Mouse (Mus musculus): ENCODE data around the gene Gm49325. TPM values are rescaled to one million over a fixed set of nuclear protein-coding genes. Genes with fewer than 3 reads are reported as not detected.

Gm49325 gene
- polyA plus RNA-seq, 1 experiment from 2014 or later = 7.1 TPM

GRCm38 (mm10) chr10:77590812-77591211, 15.2 kb upstream of the Gm49325 start:
- no peaks in the 10 kb centered on the region for H3K27me3 ChIP-seq
- no peak overlapping the region for H3K4me3 ChIP-seq
- no peak overlapping the region for H3K27ac ChIP-seq
- peaks cover 87% of the 10 kb centered on the region for H3K36me3 ChIP-seq
- 41% methylated on average over 6 of the region's 6 CpGs for WGBS
- peak; percentile 11; the same call in 1 of the 2 replicates for ATAC-seq (ENCODE audit: insufficient number of reproducible peaks, insufficient read depth, low FRiP score, low TSS enrichment)
- H3K4me1 ChIP-seq = no peaks in the 10 kb centered on the region
- H3K4me2 ChIP-seq (replicated peaks) = no peak overlapping the region
- no peak overlapping the region for H3K9ac ChIP-seq
- no peaks in the 10 kb centered on the region for H3K9me3 ChIP-seq

GRCm38 (mm10) chr10:77591546-77591945, 14.5 kb upstream of the Gm49325 start:
- Histone ChIP-seq H3K9me3 (no peaks in the 10 kb centered on the region), H3K4me2 (replicated peaks) (no peak overlapping the region), H3K27me3 (no peaks in the 10 kb centered on the region), H3K4me1 (no peaks in the 10 kb centered on the region), H3K9ac (no peak overlapping the region), H3K36me3 (peaks cover 95% of the 10 kb centered on the region), H3K27ac (no peak overlapping the region), H3K4me3 (no peak overlapping the region)
- no peak for ATAC-seq (ENCODE audit: insufficient number of reproducible peaks, insufficient read depth, low FRiP score, low TSS enrichment)
- 82% methylated on average over 6 of the region's 6 CpGs for WGBS

GRCm38 (mm10) chr10:77596060-77596459, 9.9 kb upstream of the Gm49325 start:
- WGBS = 88% methylated on average over 2 of the region's 2 CpGs
- no peak for ATAC-seq (ENCODE audit: insufficient number of reproducible peaks, insufficient read depth, low FRiP score, low TSS enrichment)
- Histone ChIP-seq H3K4me1 (no peaks in the 10 kb centered on the region), H3K27me3 (no peaks in the 10 kb centered on the region), H3K36me3 (peaks cover 76% of the 10 kb centered on the region), H3K4me3 (no peak overlapping the region), H3K4me2 (replicated peaks) (no peak overlapping the region), H3K27ac (no peak overlapping the region), H3K9me3 (no peaks in the 10 kb centered on the region), H3K9ac (no peak overlapping the region)

GRCm38 (mm10) chr10:77603021-77603420, 3.0 kb upstream of the Gm49325 start:
- Histone ChIP-seq H3K27ac (no peak overlapping the region), H3K9me3 (peaks cover 5% of the 10 kb centered on the region; the same call in 1 of the 2 replicates), H3K9ac (no peak overlapping the region), H3K27me3 (no peaks in the 10 kb centered on the region), H3K4me3 (no peak overlapping the region), H3K36me3 (peaks cover 16% of the 10 kb centered on the region), H3K4me2 (replicated peaks) (no peak overlapping the region), H3K4me1 (peaks cover 13% of the 10 kb centered on the region)
- WGBS = 57% methylated on average over 4 of the region's 4 CpGs
- no peak for ATAC-seq (ENCODE audit: insufficient number of reproducible peaks, insufficient read depth, low FRiP score, low TSS enrichment)

GRCm38 (mm10) chr10:77604111-77604510, 1.9 kb upstream of the Gm49325 start:
- Histone ChIP-seq H3K4me3 (no peak overlapping the region), H3K9me3 (peaks cover 5% of the 10 kb centered on the region; the same call in 1 of the 2 replicates), H3K27me3 (no peaks in the 10 kb centered on the region), H3K36me3 (peaks cover 10% of the 10 kb centered on the region; the same call in 1 of the 2 replicates), H3K9ac (no peak overlapping the region), H3K27ac (no peak overlapping the region), H3K4me1 (peaks cover 16% of the 10 kb centered on the region), H3K4me2 (replicated peaks) (no peak overlapping the region)
- WGBS = 88% methylated on average over 6 of the region's 6 CpGs
- no peak for ATAC-seq (ENCODE audit: insufficient number of reproducible peaks, insufficient read depth, low FRiP score, low TSS enrichment)

GRCm38 (mm10) chr10:77604958-77605357, 1.0 kb upstream of the Gm49325 start:
- 87% methylated on average over 5 of the region's 5 CpGs for WGBS
- Histone ChIP-seq H3K4me2 (replicated peaks) (no peak overlapping the region), H3K27me3 (no peaks in the 10 kb centered on the region), H3K9me3 (peaks cover 5% of the 10 kb centered on the region; the same call in 1 of the 2 replicates), H3K27ac (peak overlapping the region; percentile 95; the same call in 1 of the 2 replicates), H3K9ac (no peak overlapping the region), H3K36me3 (peaks cover 11% of the 10 kb centered on the region), H3K4me1 (peaks cover 16% of the 10 kb centered on the region), H3K4me3 (no peak overlapping the region)
- no peak for ATAC-seq (ENCODE audit: insufficient number of reproducible peaks, insufficient read depth, low FRiP score, low TSS enrichment)

- peak overlapping the region; percentile 74 for H3K4me3 ChIP-seq
- peaks cover 16% of the 10 kb centered on the region for H3K4me1 ChIP-seq
Observed at GRCm38 (mm10) chr10:77605368-77605767, 629 bp upstream of the Gm49325 start.

GRCm38 (mm10) chr10:77606855-77607254, 858 bp downstream of the Gm49325 start:
- H3K4me3 ChIP-seq = peak overlapping the region; percentile 74
- H3K4me1 ChIP-seq = peaks cover 16% of the 10 kb centered on the region
- H3K27me3 ChIP-seq = no peaks in the 10 kb centered on the region
- peak overlapping the region; percentile 91 for H3K4me2 ChIP-seq (replicated peaks)
- 37% methylated on average over 7 of the region's 7 CpGs for WGBS
- H3K9ac ChIP-seq = peak overlapping the region; percentile 85
- H3K9me3 ChIP-seq = peaks cover 5% of the 10 kb centered on the region; the same call in 1 of the 2 replicates
- ATAC-seq (ENCODE audit: insufficient number of reproducible peaks, insufficient read depth, low FRiP score, low TSS enrichment) = no peak
- peak overlapping the region; percentile 95; the same call in 1 of the 2 replicates for H3K27ac ChIP-seq
- H3K36me3 ChIP-seq = peaks cover 30% of the 10 kb centered on the region

More at GRCm38 (mm10) chr10:77605368-77605767, 629 bp upstream of the Gm49325 start:
- ATAC-seq (ENCODE audit: insufficient number of reproducible peaks, insufficient read depth, low FRiP score, low TSS enrichment) = 0 out of 2 replicates have a peak, but pooled peaks have one; percentile 4
- Histone ChIP-seq H3K27ac (peak overlapping the region; percentile 95), H3K9ac (peak overlapping the region; percentile 85), H3K9me3 (peaks cover 5% of the 10 kb centered on the region; the same call in 1 of the 2 replicates), H3K4me2 (replicated peaks) (peak overlapping the region; percentile 91), H3K36me3 (peaks cover 15% of the 10 kb centered on the region), H3K27me3 (no peaks in the 10 kb centered on the region)
- 39% methylated on average over 1 of the region's 1 CpGs for WGBS

- Histone ChIP-seq H3K27ac (no peak overlapping the region), H3K4me1 (peaks cover 16% of the 10 kb centered on the region), H3K9me3 (peaks cover 5% of the 10 kb centered on the region; the same call in 1 of the 2 replicates), H3K36me3 (peaks cover 36% of the 10 kb centered on the region), H3K9ac (0 out of 2 replicates have a peak overlapping the region, but pooled peaks have one; percentile 24), H3K4me3 (peak overlapping the region; percentile 74), H3K4me2 (replicated peaks) (peak overlapping the region; percentile 91), H3K27me3 (no peaks in the 10 kb centered on the region)
- ATAC-seq (ENCODE audit: insufficient number of reproducible peaks, insufficient read depth, low FRiP score, low TSS enrichment) = no peak
- WGBS = 72% methylated on average over 5 of the region's 5 CpGs
Observed at GRCm38 (mm10) chr10:77607441-77607840, 1.4 kb downstream of the Gm49325 start.

- H3K4me3 ChIP-seq = no peak overlapping the region
- WGBS = 95% methylated on average over 8 of the region's 8 CpGs
- no peaks in the 10 kb centered on the region for H3K27me3 ChIP-seq
- H3K9me3 ChIP-seq = peaks cover 5% of the 10 kb centered on the region; the same call in 1 of the 2 replicates
- H3K9ac ChIP-seq = no peak overlapping the region
- peaks cover 47% of the 10 kb centered on the region for H3K36me3 ChIP-seq
- no peak overlapping the region for H3K4me2 ChIP-seq (replicated peaks)
- no peak overlapping the region for H3K27ac ChIP-seq
- H3K4me1 ChIP-seq = peaks cover 16% of the 10 kb centered on the region
- no peak for ATAC-seq (ENCODE audit: insufficient number of reproducible peaks, insufficient read depth, low FRiP score, low TSS enrichment)
Observed at GRCm38 (mm10) chr10:77608589-77608988, 2.6 kb downstream of the Gm49325 start.

- peaks cover 62% of the 10 kb centered on the region for H3K36me3 ChIP-seq
- peaks cover 16% of the 10 kb centered on the region for H3K4me1 ChIP-seq
- H3K27ac ChIP-seq = no peak overlapping the region
- no peak overlapping the region for H3K4me3 ChIP-seq
- no peak overlapping the region for H3K9ac ChIP-seq
- 88% methylated on average over 8 of the region's 8 CpGs for WGBS
- H3K4me2 ChIP-seq (replicated peaks) = no peak overlapping the region
- no peaks in the 10 kb centered on the region for H3K9me3 ChIP-seq
- no peak for ATAC-seq (ENCODE audit: insufficient number of reproducible peaks, insufficient read depth, low FRiP score, low TSS enrichment)
- no peaks in the 10 kb centered on the region for H3K27me3 ChIP-seq
Observed at GRCm38 (mm10) chr10:77610221-77610961, 4.4 kb downstream of the Gm49325 start.

- Histone ChIP-seq H3K4me3 (no peak overlapping the region), H3K27ac (peak overlapping the region; percentile 31; the same call in 1 of the 2 replicates), H3K4me1 (no peaks in the 10 kb centered on the region), H3K36me3 (peaks cover 85% of the 10 kb centered on the region), H3K4me2 (replicated peaks) (no peak overlapping the region), H3K9me3 (no peaks in the 10 kb centered on the region), H3K27me3 (no peaks in the 10 kb centered on the region), H3K9ac (no peak overlapping the region)
- 78% methylated on average over 3 of the region's 3 CpGs for WGBS
- ATAC-seq (ENCODE audit: insufficient number of reproducible peaks, insufficient read depth, low FRiP score, low TSS enrichment) = no peak
Observed at GRCm38 (mm10) chr10:77613409-77613808, 7.4 kb downstream of the Gm49325 start.
